Mouse (Mus musculus) MEL (cell line): Measurements from ENCODE around the gene Nup205. TPM values are rescaled to one million over a fixed set of nuclear protein-coding genes. Genes with fewer than 3 reads are reported as not detected.

Experiments
- DNase-seq: peaks from one replicate; pipeline ENCODE4 v3.0.0; 2011; ENCODE audit warnings: low read depth, low spot score
- H3K27ac ChIP-seq: 2 replicates; pipeline ENCODE4 v1.5.1; 2012; ENCODE audit warnings: low read depth, mild to moderate bottlenecking, control low read depth, low read length, moderate library complexity; ENCODE audit not compliant: control insufficient read depth
- H3K27me3 ChIP-seq, 2 experiments: fragments of 150-350 bp in 1 of 2; sonication (generic) in 1 of 2; 2 replicates each; pipeline ENCODE4 v1.6.1; 2012; ENCODE audit warnings: low read length in 2 of 2, mild to moderate bottlenecking in 2 of 2, improper control_type of control experiment in 1 of 2, moderate library complexity in 1 of 2; ENCODE audit not compliant: insufficient read depth in 2 of 2, control insufficient read depth in 1 of 2
- H3K36me3 ChIP-seq, 2 experiments: 2 replicates each; pipeline ENCODE4 v1.6.1; 2012 to 2014; ENCODE audit warnings: low read length in 2 of 2, improper control_type of control experiment in 1 of 2, inconsistent platforms in 1 of 2, mild to moderate bottlenecking in 1 of 2; ENCODE audit not compliant: insufficient read depth in 2 of 2, control insufficient read depth in 1 of 2
- H3K4me1 ChIP-seq, 2 experiments: fragments of 150-350 bp in 1 of 2; sonication (generic) in 1 of 2; 2 replicates each; pipeline ENCODE4 v1.6.1; 2012; ENCODE audit warnings: low read length in 2 of 2, improper control_type of control experiment in 1 of 2, mild to moderate bottlenecking in 1 of 2; ENCODE audit not compliant: insufficient read depth in 2 of 2, control insufficient read depth in 1 of 2
- H3K4me3 ChIP-seq, 2 experiments: fragments of 150-350 bp in 1 of 2; sonication (generic) in 1 of 2; 2 replicates each; pipeline ENCODE4 v1.5.1; 2012; ENCODE audit warnings: low read depth in 2 of 2, low read length in 2 of 2, mild to moderate bottlenecking in 2 of 2, moderate library complexity in 2 of 2, control low read depth in 1 of 2, improper control_type of control experiment in 1 of 2; ENCODE audit not compliant: control insufficient read depth in 1 of 2, insufficient read depth in 1 of 2
- H3K79me2 ChIP-seq: 2 replicates; pipeline ENCODE4 v1.6.1; 2012; ENCODE audit warnings: mild to moderate bottlenecking, low read length, moderate library complexity; ENCODE audit not compliant: control insufficient read depth, poor library complexity, insufficient read depth
- H3K9ac ChIP-seq: 2 replicates; pipeline ENCODE4 v1.6.1; 2012; ENCODE audit warnings: low read depth, mild to moderate bottlenecking, control low read depth, low read length, moderate library complexity; ENCODE audit not compliant: control insufficient read depth, poor library complexity, severe bottlenecking
- H3K9me3 ChIP-seq: fragments of 150-350 bp; sonication (generic); replicated peaks from 2 replicates; pipeline ENCODE4 v1.6.1; 2012; ENCODE audit warnings: mild to moderate bottlenecking, low read length, improper control_type of control experiment, moderate library complexity; ENCODE audit not compliant: insufficient read depth
- BHLHE40 ChIP-seq: IDR thresholded peaks from 2 replicates; pipeline ENCODE4 v1.6.1; 2012; ENCODE audit warnings: low read depth, mild to moderate bottlenecking, inconsistent platforms, low read length, improper control_type of control experiment, borderline replicate concordance
- CHD2 ChIP-seq: IDR thresholded peaks from 2 replicates; pipeline ENCODE4 v1.6.1; 2011; ENCODE audit warnings: low read length, improper control_type of control experiment
- CTCF ChIP-seq, 3 experiments: IDR thresholded peaks in 2 of 3; conservative IDR thresholded peaks in 1 of 3; 2 replicates each; pipeline ENCODE4 v1.5.1; 2011 to 2012; ENCODE audit warnings: low read length in 3 of 3, low read depth in 2 of 3, mild to moderate bottlenecking in 2 of 3, improper control_type of control experiment in 1 of 3, inconsistent platforms in 1 of 3, mixed read lengths in 1 of 3, moderate library complexity in 1 of 3; ENCODE audit not compliant: control insufficient read depth in 1 of 3, insufficient read depth in 1 of 3, poor library complexity in 1 of 3, severe bottlenecking in 1 of 3
- E2F4 ChIP-seq: IDR thresholded peaks from 2 replicates; pipeline ENCODE4 v1.6.1; 2011; ENCODE audit warnings: low read depth, low read length, improper control_type of control experiment, borderline replicate concordance
- ELF1 ChIP-seq: IDR thresholded peaks from 2 replicates; pipeline ENCODE4 v1.6.1; 2014; ENCODE audit warnings: low read depth, mild to moderate bottlenecking, inconsistent platforms, low read length, improper control_type of control experiment, moderate library complexity
- GABPA ChIP-seq: IDR thresholded peaks from 2 replicates; pipeline ENCODE4 v1.6.1; 2012; ENCODE audit warnings: low read depth, mild to moderate bottlenecking, inconsistent platforms, low read length, improper control_type of control experiment, moderate library complexity
- HCFC1 ChIP-seq: IDR thresholded peaks from 2 replicates; pipeline ENCODE4 v1.6.1; 2012; ENCODE audit warnings: low read depth, mild to moderate bottlenecking, inconsistent platforms, low read length, improper control_type of control experiment, moderate library complexity
- JUND ChIP-seq: IDR thresholded peaks from 2 replicates; pipeline ENCODE4 v1.6.1; 2011; ENCODE audit warnings: low read depth, mild to moderate bottlenecking, improper control_type of control experiment, low read length
- KAT2A ChIP-seq: conservative IDR thresholded peaks from 2 replicates; pipeline ENCODE4 v1.6.1; 2012; ENCODE audit warnings: low read depth, low read length, improper control_type of control experiment, inconsistent platforms
- MAX ChIP-seq: IDR thresholded peaks from 2 replicates; pipeline ENCODE4 v1.6.1; 2011; ENCODE audit warnings: low read length, improper control_type of control experiment
- MEF2A ChIP-seq: IDR thresholded peaks from 2 replicates; pipeline ENCODE4 v1.6.1; 2014; ENCODE audit warnings: low read depth, mild to moderate bottlenecking, inconsistent platforms, low read length, improper control_type of control experiment; ENCODE audit not compliant: poor library complexity, insufficient replicate concordance, severe bottlenecking; ENCODE audit errors: extremely low read depth
- MXI1 ChIP-seq: IDR thresholded peaks from 2 replicates; pipeline ENCODE4 v1.6.1; 2011; ENCODE audit warnings: mild to moderate bottlenecking, low read depth, low read length, improper control_type of control experiment
- MYB ChIP-seq: IDR thresholded peaks from 2 replicates; pipeline ENCODE4 v1.6.1; 2011; ENCODE audit warnings: mild to moderate bottlenecking, low read depth, low read length, improper control_type of control experiment
- MYC ChIP-seq: IDR thresholded peaks from 2 replicates; pipeline ENCODE4 v1.6.1; 2011; ENCODE audit warnings: low read depth, mild to moderate bottlenecking, low read length, improper control_type of control experiment, moderate library complexity
- NRF1 ChIP-seq: IDR thresholded peaks from 2 replicates; pipeline ENCODE4 v1.6.1; 2014; ENCODE audit warnings: low read depth, mild to moderate bottlenecking, inconsistent platforms, low read length, improper control_type of control experiment, moderate library complexity; ENCODE audit not compliant: poor library complexity, insufficient read depth, severe bottlenecking
- POLR2AphosphoS2 ChIP-seq: IDR thresholded peaks from 2 replicates; pipeline ENCODE4 v1.6.1; 2011; ENCODE audit warnings: low read length, improper control_type of control experiment
- POLR2AphosphoS5 ChIP-seq: IDR thresholded peaks from 2 replicates; pipeline ENCODE4 v1.6.1; 2012; ENCODE audit warnings: low read depth, borderline replicate concordance, mild to moderate bottlenecking, inconsistent platforms, low read length, moderate library complexity, mixed read lengths
- RAD21 ChIP-seq: IDR thresholded peaks from 2 replicates; pipeline ENCODE4 v1.6.1; 2011; ENCODE audit warnings: mild to moderate bottlenecking, low read depth, low read length, improper control_type of control experiment
- RCOR1 ChIP-seq: IDR thresholded peaks from 2 replicates; pipeline ENCODE4 v1.6.1; 2012; ENCODE audit warnings: low read depth, mild to moderate bottlenecking, inconsistent platforms, low read length, improper control_type of control experiment
- TAL1 ChIP-seq: IDR thresholded peaks from 2 replicates; pipeline ENCODE4 v1.6.1; 2012; ENCODE audit warnings: mild to moderate bottlenecking, inconsistent platforms, low read length, moderate library complexity, mixed read lengths
- USF1 ChIP-seq: IDR thresholded peaks from 2 replicates; pipeline ENCODE4 v1.6.1; 2014; ENCODE audit warnings: low read depth, mild to moderate bottlenecking, inconsistent platforms, low read length, improper control_type of control experiment, moderate library complexity
- USF2 ChIP-seq, 2 experiments: IDR thresholded peaks; 2 replicates each; pipeline ENCODE4 v1.6.1; 2011 to 2012; ENCODE audit warnings: improper control_type of control experiment in 2 of 2, low read length in 2 of 2, borderline replicate concordance in 1 of 2, inconsistent platforms in 1 of 2, low read depth in 1 of 2, mild to moderate bottlenecking in 1 of 2; ENCODE audit not compliant: insufficient read depth in 1 of 2
- ZKSCAN1 ChIP-seq: IDR thresholded peaks from 2 replicates; pipeline ENCODE4 v1.6.1; 2012; ENCODE audit warnings: low read depth, mild to moderate bottlenecking, inconsistent platforms, low read length, improper control_type of control experiment, moderate library complexity
- ZMIZ1 ChIP-seq: IDR thresholded peaks from 2 replicates; pipeline ENCODE4 v1.6.1; 2012; ENCODE audit warnings: low read depth, mild to moderate bottlenecking, inconsistent platforms, low read length, improper control_type of control experiment, moderate library complexity
- polyA plus RNA-seq, 2 experiments: library from polyadenylated mRNA; stranded (reverse) in 1 of 2; unstranded in 1 of 2; fragments of >175 nt in 1 of 2; fragments of >200 nt in 1 of 2; gene quantifications; 2 replicates each; pipeline versions ENCODE4 v1.2.1 to v1.2.4; 2012; ENCODE audit warnings: low replicate concordance in 2 of 2, low read depth in 1 of 2; ENCODE audit not compliant: insufficient read length in 2 of 2, insufficient read depth in 1 of 2, missing spikeins in 1 of 2
- total RNA-seq: library from RNA; depleted of rRNA; stranded (reverse); fragments of 300-350 nt; gene quantifications from 2 replicates; pipeline ENCODE4 v1.2.3, GENCODE M21; 2012

Nup205 gene
- total and polyA plus RNA-seq, 3 experiments, result 32.1 to 89.3 (median 82.9) TPM

- H3K27me3 ChIP-seq, result no peaks in the 10 kb centered on the region; a peak in 1 of 4 replicates
- H3K9ac ChIP-seq, result no peak overlapping the region
- no peaks in the 10 kb centered on the region for H3K79me2 ChIP-seq
- no peak for DNase-seq
- TF ChIP-seq CHD2 (no peak), MYC (no peak), ELF1 (no peak), MYB (no peak), JUND (no peak), HCFC1 (no peak), USF2 (IDR thresholded peaks at IDR 0.05; ENCODE audit: borderline replicate concordance in 1 of 2, insufficient read depth in 1 of 2, low read depth in 1 of 2, low read length in 2 of 2) (no peak), TAL1 (no peak), RCOR1 (no peak), GABPA (no peak), USF1 (no peak), POLR2AphosphoS5 (no peak)
- H3K4me1 ChIP-seq, result no peaks in the 10 kb centered on the region
- H3K9me3 ChIP-seq, result no peaks in the 10 kb centered on the region
- H3K36me3 ChIP-seq, result no peaks in the 10 kb centered on the region
- no peak overlapping the region for H3K27ac ChIP-seq
- no peak overlapping the region for H3K4me3 ChIP-seq
Observed at GRCm38 (mm10) chr6:35277903-35278587, 100.8 kb downstream of the Nup205 start.

- TF ChIP-seq NRF1 (no peak), POLR2AphosphoS2 (no peak), MAX (no peak), E2F4 (no peak), MEF2A (no peak), HCFC1 (no peak), MXI1 (no peak), ZKSCAN1 (no peak), ZMIZ1 (no peak), BHLHE40 (no peak), JUND (no peak), CTCF (IDR thresholded peaks at IDR 0.05 in 2 of 3, conservative IDR thresholded peaks at IDR 0.05 in 1 of 3; ENCODE audit: control insufficient read depth in 1 of 3, insufficient read depth in 1 of 3, low read depth in 2 of 3, low read length in 3 of 3, poor library complexity in 1 of 3, severe bottlenecking in 1 of 3) (no peak), USF2 (IDR thresholded peaks at IDR 0.05; ENCODE audit: borderline replicate concordance in 1 of 2, insufficient read depth in 1 of 2, low read depth in 1 of 2, low read length in 2 of 2) (no peak), MYB (no peak), KAT2A (no peak), POLR2AphosphoS5 (no peak), RAD21 (no peak), ELF1 (no peak)
- no peak for DNase-seq
- no peaks in the 10 kb centered on the region for H3K9me3 ChIP-seq
- H3K36me3 ChIP-seq, result no peaks in the 10 kb centered on the region
- H3K4me1 ChIP-seq, result no peaks in the 10 kb centered on the region
- no peaks in the 10 kb centered on the region for H3K27me3 ChIP-seq
- H3K79me2 ChIP-seq, result no peaks in the 10 kb centered on the region
- no peak overlapping the region for H3K27ac ChIP-seq
- H3K4me3 ChIP-seq, result no peak overlapping the region
- no peak overlapping the region for H3K9ac ChIP-seq
Observed at GRCm38 (mm10) chr6:35279306-35279705, 102.1 kb downstream of the Nup205 start.
